14 mouse cellular contexts compared by ENCODE assay signal in the genomic region with DNA sequence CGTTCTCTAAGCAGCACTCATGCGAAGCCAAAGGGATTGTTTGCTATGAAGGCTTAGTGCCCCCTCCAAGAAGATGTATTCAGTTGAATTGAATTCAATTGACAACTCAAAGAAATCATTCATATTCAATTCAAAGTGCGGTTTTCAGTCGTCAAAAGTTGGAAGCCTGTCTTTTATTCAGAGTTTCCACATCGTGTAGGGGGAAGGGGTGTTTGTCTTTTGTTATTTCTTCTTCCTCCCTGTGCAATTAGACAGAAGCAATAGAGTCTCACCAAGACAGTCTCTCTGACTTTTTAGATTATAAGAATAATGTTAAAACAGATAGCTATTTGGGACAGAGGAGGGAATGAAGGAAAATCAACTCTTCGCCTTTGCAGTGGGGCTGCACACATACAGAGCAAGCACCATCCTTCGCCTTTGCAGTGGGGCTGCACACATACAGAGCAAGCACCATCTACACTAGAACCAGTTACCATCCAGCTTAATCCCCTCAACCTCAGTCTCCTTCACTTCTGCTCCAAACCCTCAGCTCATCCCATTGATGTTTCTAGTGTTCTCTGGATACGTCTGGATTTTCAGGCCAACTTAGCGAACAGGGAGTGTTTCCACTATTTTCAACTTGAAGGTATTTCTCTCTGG.
DNase-seq lines count a peak whose midpoint lies in the region; ATAC-seq lines count a peak whose summit lies in the region.
"Had no signal": no experiment of that assay in that cellular context is flagged by ENCODE, and none has a peak within 500 bp of the region (broad histone marks: within the 10 kb centered on the region; RNA-seq: fewer than 3 reads in every experiment).

No protein-coding gene starts in this region.

- H3K4me1 ChIP-seq in heart, embryonic 11.5 days (ENCODE audit: control insufficient read depth, insufficient read depth, low read length) = peaks cover 10% of the 10 kb centered on the region
- peaks cover 12% of the 10 kb centered on the region for H3K4me1 ChIP-seq in kidney, embryonic 15.5 days
- peaks cover 25% of the 10 kb centered on the region for H3K4me1 ChIP-seq in forebrain, embryonic 12.5 days
- H3K4me1 ChIP-seq in limb, embryonic 10.5 days = peaks cover 19% of the 10 kb centered on the region
- H3K4me1 ChIP-seq: embryonic facial prominence, embryonic 13.5 days; hindbrain, embryonic 15.5 days had no signal

- no peaks in the 10 kb centered on the region for H3K27me3 ChIP-seq in heart, embryonic 11.5 days (ENCODE audit: control insufficient read depth, insufficient read depth, low read length)
- H3K27me3 ChIP-seq in kidney, embryonic 15.5 days = no peaks in the 10 kb centered on the region
- no peaks in the 10 kb centered on the region for H3K27me3 ChIP-seq in forebrain, embryonic 12.5 days
- no peaks in the 10 kb centered on the region for H3K27me3 ChIP-seq in limb, embryonic 10.5 days (ENCODE audit: low read depth, poor library complexity, severe bottlenecking)
- H3K27me3 ChIP-seq: embryonic facial prominence, embryonic 13.5 days; hindbrain, embryonic 15.5 days; limb, embryonic 13.5 days; neural tube, embryonic 13.5 days had no signal

- H3K36me3 ChIP-seq in heart, embryonic 11.5 days (ENCODE audit: control insufficient read depth, insufficient read depth, low read length) = no peaks in the 10 kb centered on the region
- H3K36me3 ChIP-seq in kidney, embryonic 15.5 days = no peaks in the 10 kb centered on the region
- H3K36me3 ChIP-seq in forebrain, embryonic 12.5 days (replicated peaks) = no peaks in the 10 kb centered on the region
- H3K36me3 ChIP-seq in limb, embryonic 10.5 days = no peaks in the 10 kb centered on the region
- H3K36me3 ChIP-seq: embryonic facial prominence, embryonic 13.5 days; hindbrain, embryonic 15.5 days; limb, embryonic 13.5 days; neural tube, embryonic 13.5 days had no signal

- no peak overlapping the region for H3K4me2 ChIP-seq in heart, embryonic 11.5 days
- no peak overlapping the region for H3K4me2 ChIP-seq in kidney, embryonic 15.5 days
- no peak overlapping the region for H3K4me2 ChIP-seq in forebrain, embryonic 12.5 days
- H3K4me2 ChIP-seq: embryonic facial prominence, embryonic 13.5 days; hindbrain, embryonic 15.5 days; limb, embryonic 13.5 days; neural tube, embryonic 13.5 days had no signal

- 69% methylated on average over 9 of the region's 9 CpGs for WGBS in heart, embryonic 11.5 days (ENCODE audit: insufficient replicate concordance)
- WGBS in kidney, embryonic 15.5 days = 74% methylated on average over 9 of the region's 9 CpGs
- 39% methylated on average over 9 of the region's 9 CpGs for WGBS in forebrain, embryonic 12.5 days
- 69% methylated on average over 9 of the region's 9 CpGs for WGBS in limb, embryonic 10.5 days

- ATAC-seq in heart, embryonic 11.5 days (replicated peaks; ENCODE audit: insufficient number of reproducible peaks, low FRiP score, low TSS enrichment) = no peak
- ATAC-seq in kidney, embryonic 15.5 days (replicated peaks; ENCODE audit: low FRiP score) = no peak
- peak; percentile 56; the same call in 1 of the 2 replicates for ATAC-seq in forebrain, embryonic 12.5 days (ENCODE audit: low FRiP score)

- no peak overlapping the region for H3K4me3 ChIP-seq in heart, embryonic 11.5 days (ENCODE audit: low read depth, low read length)
- H3K4me3 ChIP-seq in kidney, embryonic 15.5 days (replicated peaks) = no peak overlapping the region
- no peak overlapping the region for H3K4me3 ChIP-seq in forebrain, embryonic 12.5 days (replicated peaks)
- no peak overlapping the region for H3K4me3 ChIP-seq in limb, embryonic 10.5 days
- H3K4me3 ChIP-seq: embryonic facial prominence, embryonic 13.5 days; hindbrain, embryonic 15.5 days; limb, embryonic 13.5 days; neural tube, embryonic 13.5 days had no signal

- H3K9ac ChIP-seq in heart, embryonic 11.5 days (ENCODE audit: low read depth, low read length) = no peak overlapping the region
- no peak overlapping the region for H3K9ac ChIP-seq in kidney, embryonic 15.5 days
- no peak overlapping the region for H3K9ac ChIP-seq in forebrain, embryonic 12.5 days
- H3K9ac ChIP-seq: embryonic facial prominence, embryonic 13.5 days; hindbrain, embryonic 15.5 days; limb, embryonic 13.5 days; neural tube, embryonic 13.5 days had no signal

- intact Hi-C loops in heart, postnatal 14 days (cut with DNase I) = no loop called here

- peak overlapping the region; percentile 47; the same call in 1 of the 2 replicates for H3K27ac ChIP-seq in heart, embryonic 11.5 days (ENCODE audit: low read depth, low read length)
- peak overlapping the region; percentile 38 for H3K27ac ChIP-seq in kidney, embryonic 15.5 days
- peak overlapping the region; percentile 74 for H3K27ac ChIP-seq in forebrain, embryonic 12.5 days
- H3K27ac ChIP-seq in limb, embryonic 10.5 days = peak overlapping the region; percentile 61
- H3K27ac ChIP-seq: embryonic facial prominence, embryonic 13.5 days; hindbrain, embryonic 15.5 days; kidney, postnatal 0 days; limb, embryonic 13.5 days; neural tube, embryonic 13.5 days had no signal

- no peaks in the 10 kb centered on the region for H3K9me3 ChIP-seq in heart, embryonic 11.5 days (replicated peaks; ENCODE audit: control insufficient read depth, low read length)
- no peaks in the 10 kb centered on the region for H3K9me3 ChIP-seq in kidney, embryonic 15.5 days (replicated peaks)
- H3K9me3 ChIP-seq in forebrain, embryonic 12.5 days = no peaks in the 10 kb centered on the region
- H3K9me3 ChIP-seq in limb, embryonic 10.5 days (replicated peaks) = no peaks in the 10 kb centered on the region
- H3K9me3 ChIP-seq: hindbrain, embryonic 15.5 days; limb, embryonic 13.5 days; neural tube, embryonic 13.5 days had no signal

- no peak for DNase-seq in heart, postnatal 14 days
- no peak for DNase-seq in kidney, postnatal 25 days
- DNase-seq in limb, embryonic 10.5 days (ENCODE audit: low spot score) = no peak
- DNase-seq in cerebellum, postnatal 25 days = no peak
- DNase-seq in kidney, postnatal 14 days = no peak
- DNase-seq: gastrocnemius, postnatal 36 days had no signal
